Mouse (Mus musculus) Patski (cell line): Measurements from ENCODE around the gene Pdgfd. TPM values are rescaled to one million over a fixed set of nuclear protein-coding genes. Genes with fewer than 3 reads are reported as not detected.

ENCODE experiments used
- ATAC-seq: fragments of 100-300 bp; one replicate; pipeline ENCODE4 v1.8.0; 2021
- CTCF ChIA-PET: fragments of 350-600 bp; sonication (Branson Sonifier 250); formaldehyde crosslinking; loops from one replicate; lab custom pipeline; 2022; ENCODE audit warnings: inconsistent platforms; lab: Charles Lee
- POLR2A ChIA-PET: fragments of 350-600 bp; sonication (Branson Sonifier 250); formaldehyde crosslinking; loops from one replicate; lab custom pipeline; 2022; ENCODE audit warnings: antibody characterized with exemption, inconsistent platforms; lab: Charles Lee
- DNase-seq: peaks from one replicate; pipeline ENCODE4 v3.0.0-alpha.2; 2011; ENCODE audit warnings: low read depth, low spot score
- H3K27me3 ChIP-seq: fragments of 371-371 bp; one replicate; pipeline ENCODE4 v1.5.1; 2021
- CTCF ChIP-seq: fragments of 100-300 bp; IDR thresholded peaks from one replicate; pipeline ENCODE4 v1.5.1; 2021
- in situ Hi-C: fragments of 300-500 bp; cut with MboI; formaldehyde crosslinking; loops from 3 replicates; pipeline ENCODE4 v1.11.1; 2018; ENCODE audit warnings: low pct_unique_long_range_greater_than_20kb, mixed read lengths
- polyA plus RNA-seq: library from polyadenylated mRNA; unstranded; gene quantifications from one replicate; pipeline ENCODE4 v1.2.3, GENCODE M21; 2021

Pdgfd gene
- polyA plus RNA-seq, 1 experiment from 2014 or later: 0.12 TPM

DNA sequence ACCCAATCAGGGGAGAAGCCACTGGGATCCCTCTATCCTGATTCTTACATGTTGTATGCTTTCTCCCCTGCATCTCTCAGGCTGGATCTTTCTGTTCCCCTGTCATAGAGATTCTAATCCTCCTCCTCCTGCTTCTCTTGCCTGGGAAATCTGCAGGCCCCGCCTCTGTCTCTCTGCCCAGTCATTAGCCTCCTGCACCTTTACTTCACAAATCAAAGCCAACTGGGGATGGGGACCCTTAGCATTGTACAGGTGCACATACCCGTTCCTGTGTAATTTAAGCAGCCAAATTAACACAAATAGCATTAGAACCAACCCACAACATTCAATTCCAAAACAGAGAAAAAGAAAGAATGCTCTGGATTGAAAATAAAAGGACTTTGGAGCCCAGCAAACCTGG is 176.1 kb downstream of the Pdgfd start:
- H3K27me3 ChIP-seq: no peaks in the 10 kb centered on the region
- ChIA-PET CTCF (interaction anchor here (0.8 kb wide), 1 partner anchor 16 kb away, joined by 3 read pairs; no protein-coding TSS in a partner anchor), POLR2A (no interaction called here)
- ATAC-seq: no peak
- DNase-seq: no peak
- in situ Hi-C loops: no loop called here
- no peak for TF ChIP-seq CTCF

DNA sequence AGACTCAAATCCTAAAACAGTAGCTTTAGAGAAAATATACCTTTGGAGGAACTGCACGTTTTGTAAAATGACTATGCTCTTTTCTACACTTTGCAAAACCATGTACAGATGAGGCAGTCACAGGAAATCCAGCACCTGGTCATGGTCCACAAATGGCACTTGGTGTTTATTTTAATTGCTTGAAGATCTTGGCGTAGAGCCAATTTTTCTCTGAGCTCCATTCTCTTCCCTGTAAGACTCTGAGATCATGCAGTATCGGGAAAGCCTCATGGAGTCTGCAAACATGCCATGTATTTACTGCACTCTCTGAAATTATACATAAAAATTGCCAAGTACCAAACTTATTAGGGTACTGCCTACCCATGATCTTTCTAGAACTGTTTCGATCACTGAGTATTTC is 176.5 kb downstream of the Pdgfd start:
- H3K27me3 ChIP-seq: no peaks in the 10 kb centered on the region
- ATAC-seq (no peak), DNase-seq (no peak)
- POLR2A ChIA-PET: no interaction called here
- in situ Hi-C loops: no loop called here
- no peak for TF ChIP-seq CTCF
- CTCF ChIA-PET: interaction anchor here (0.8 kb wide), 1 partner anchor 16 kb away, joined by 3 read pairs; no protein-coding TSS in a partner anchor

DNA sequence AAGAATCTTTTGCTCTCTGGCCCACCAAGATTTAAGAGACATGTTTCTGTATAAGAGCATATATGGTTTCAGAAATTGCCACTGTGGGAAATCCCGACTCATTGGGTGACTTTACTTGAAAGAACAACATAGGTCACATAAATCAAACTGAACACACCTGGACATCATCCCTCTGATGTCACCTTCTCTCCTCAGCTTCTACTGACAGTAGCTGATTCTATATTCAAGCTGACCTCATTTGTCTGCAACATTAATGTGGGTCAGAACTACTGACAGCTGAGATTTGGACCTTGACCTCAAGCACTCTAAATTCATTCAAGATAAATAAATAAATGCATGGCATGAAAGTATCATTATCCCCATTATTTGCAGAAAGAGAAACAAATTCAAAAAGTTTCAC is 177.0 kb downstream of the Pdgfd start:
- in situ Hi-C loops: no loop called here
- POLR2A ChIA-PET: no interaction called here

DNA sequence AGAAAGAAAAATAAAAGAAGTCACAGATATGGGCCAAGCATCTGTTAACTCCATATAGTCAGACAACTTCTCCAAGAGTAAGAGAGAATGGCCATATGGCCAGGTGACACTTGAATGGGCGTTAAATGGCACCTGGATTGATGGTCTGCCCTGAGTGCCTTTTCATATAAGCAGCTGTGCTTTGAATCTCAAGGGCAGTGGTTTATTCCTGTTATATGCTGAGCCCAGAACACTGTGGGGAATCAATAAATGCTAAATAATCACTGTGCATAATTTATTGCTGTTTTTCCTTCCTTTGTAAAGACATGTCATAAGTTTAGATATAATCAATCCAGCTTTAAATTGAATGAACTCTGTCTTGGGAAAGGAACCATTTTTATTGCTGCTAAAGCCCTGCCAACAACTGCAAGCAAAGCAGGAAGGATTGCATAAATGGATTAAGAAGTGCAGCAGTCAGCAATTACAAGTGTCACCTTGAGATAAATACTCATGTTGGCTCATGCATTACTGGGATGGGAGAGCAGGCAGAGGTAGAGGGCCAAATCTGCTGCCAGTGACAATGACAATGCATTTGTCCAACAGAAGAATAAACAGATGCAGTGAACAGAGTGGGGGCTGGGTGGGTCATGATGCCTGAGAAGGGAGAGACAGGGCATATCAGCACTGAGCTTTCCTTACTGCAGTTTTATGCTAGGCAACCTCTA is 185.0 kb downstream of the Pdgfd start:
- no peaks in the 10 kb centered on the region for H3K27me3 ChIP-seq
- ChIA-PET CTCF (interaction anchor here (0.7 to 1.7 kb wide), 2 partner anchors 10 to 31 kb away, joined by 3 to 4 read pairs; no protein-coding TSS in a partner anchor), POLR2A (no interaction called here)
- DNase-seq (no peak), ATAC-seq (no peak)
- in situ Hi-C loops: no loop called here
- TF ChIP-seq CTCF: no peak

More for the DNA sequence above, 177.0 kb downstream of the Pdgfd start:
- TF ChIP-seq CTCF: no peak
- DNase-seq: no peak
- no peak for ATAC-seq
- CTCF ChIA-PET: interaction anchor here (0.8 kb wide), 1 partner anchor 15 kb away, joined by 3 read pairs; no protein-coding TSS in a partner anchor
- no peaks in the 10 kb centered on the region for H3K27me3 ChIP-seq

DNA sequence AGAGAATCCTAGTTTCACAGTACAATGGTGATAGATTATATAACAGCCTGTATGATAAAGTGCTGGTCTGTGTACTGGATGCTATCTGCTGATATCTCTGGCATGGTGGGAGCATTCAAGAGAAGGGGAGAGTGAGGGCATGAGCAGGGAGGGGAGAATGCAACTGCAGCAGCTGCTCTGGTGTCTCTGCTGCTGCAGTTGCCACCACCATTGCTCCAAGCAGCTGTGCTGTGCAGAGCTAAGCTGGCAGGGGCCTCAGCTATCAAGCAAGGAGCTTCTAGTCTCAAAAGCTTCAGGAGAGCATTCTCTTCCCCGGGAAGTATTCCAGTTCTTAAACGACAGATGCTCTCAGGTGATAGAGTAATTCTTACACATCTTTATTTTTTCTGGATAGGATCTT is 192.4 kb downstream of the Pdgfd start:
- ChIA-PET POLR2A (no interaction called here), CTCF (interaction anchor here (0.6 kb wide), 1 partner anchor 16 kb away, joined by 3 read pairs; no protein-coding TSS in a partner anchor)
- no peak for ATAC-seq
- DNase-seq: no peak
- in situ Hi-C loops: no loop called here
- no peak for TF ChIP-seq CTCF
- H3K27me3 ChIP-seq: no peaks in the 10 kb centered on the region

DNA sequence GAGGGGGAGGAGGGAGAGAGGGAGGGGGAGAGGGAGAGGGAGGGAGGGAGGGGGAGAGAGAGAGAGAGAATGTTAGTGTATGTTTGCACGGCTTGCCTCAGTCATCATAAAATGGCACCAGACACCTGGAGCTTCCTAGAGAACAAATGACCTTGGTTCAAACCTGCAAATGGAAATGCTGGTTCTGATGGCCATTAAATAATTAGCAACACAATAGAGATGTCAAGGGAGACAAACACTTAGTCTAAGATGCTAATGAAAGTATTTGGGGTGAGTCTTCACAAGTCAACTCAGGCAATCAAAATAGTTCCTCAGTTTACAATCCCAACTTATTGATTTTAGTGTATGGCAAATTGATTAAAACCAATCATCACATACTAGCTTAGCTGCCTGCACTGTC is 198.2 kb downstream of the Pdgfd start:
- DNase-seq (no peak), ATAC-seq (no peak)
- no peak for TF ChIP-seq CTCF
- no peaks in the 10 kb centered on the region for H3K27me3 ChIP-seq
- CTCF ChIA-PET: no interaction called here
- in situ Hi-C loops: no loop called here
- POLR2A ChIA-PET: no interaction called here

DNA sequence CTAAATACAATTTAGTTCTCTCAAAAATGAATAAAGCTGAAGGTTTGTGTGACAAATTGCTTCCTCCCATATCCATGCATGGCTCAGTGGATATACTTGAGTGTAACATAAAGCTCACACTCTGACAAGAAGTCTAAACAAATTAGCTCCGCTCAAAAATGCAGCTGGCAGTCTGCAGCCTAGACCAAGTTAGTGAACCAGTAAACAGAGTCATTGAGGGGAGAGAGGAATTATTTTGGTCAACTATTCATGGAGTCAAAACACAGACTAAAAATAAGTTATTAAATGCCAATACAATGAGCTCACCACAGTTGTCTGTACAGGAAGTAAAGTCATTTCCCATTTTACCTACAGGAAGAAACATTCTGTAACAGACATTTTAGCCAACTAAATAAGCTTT is 233.4 kb downstream of the Pdgfd start:
- no peak for TF ChIP-seq CTCF
- DNase-seq: peak; percentile 30
- ChIA-PET CTCF (interaction anchor here (0.9 to 1.2 kb wide), 2 partner anchors 43 to 54 kb away, joined by 3 read pairs; no protein-coding TSS in a partner anchor), POLR2A (interaction anchor here (0.8 kb wide), 1 partner anchor 264 kb away, joined by 3 read pairs; no protein-coding TSS in a partner anchor)
- ATAC-seq: peak; percentile 76
- in situ Hi-C loops: no loop called here
- H3K27me3 ChIP-seq: no peaks in the 10 kb centered on the region

DNA sequence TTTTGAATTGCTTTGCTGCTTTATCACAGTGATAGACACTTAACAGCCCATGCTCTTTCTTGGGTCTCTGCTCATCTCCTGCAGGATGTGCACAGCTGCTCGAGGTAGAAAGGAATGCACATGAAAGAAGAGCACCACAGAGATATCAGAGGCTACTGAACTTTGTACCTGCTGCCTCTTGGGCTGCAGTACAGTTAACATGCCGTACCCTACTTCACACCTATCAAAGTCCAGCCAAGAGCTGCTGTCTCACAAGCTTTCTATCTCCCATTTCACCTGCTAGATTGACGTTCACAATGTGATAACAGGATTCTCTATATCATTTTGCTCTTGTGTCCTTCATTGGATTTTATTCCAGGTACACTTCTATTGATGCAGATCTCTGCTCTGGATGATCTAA is 238.2 kb downstream of the Pdgfd start:
- in situ Hi-C loops: no loop called here
- POLR2A ChIA-PET: no interaction called here
- ATAC-seq: no peak
- DNase-seq: no peak
- CTCF ChIA-PET: interaction anchor here (1.1 to 1.6 kb wide), 2 partner anchors 10 to 12 kb away, joined by 3 to 5 read pairs; no protein-coding TSS in a partner anchor
- no peaks in the 10 kb centered on the region for H3K27me3 ChIP-seq
- TF ChIP-seq CTCF: no peak

DNA sequence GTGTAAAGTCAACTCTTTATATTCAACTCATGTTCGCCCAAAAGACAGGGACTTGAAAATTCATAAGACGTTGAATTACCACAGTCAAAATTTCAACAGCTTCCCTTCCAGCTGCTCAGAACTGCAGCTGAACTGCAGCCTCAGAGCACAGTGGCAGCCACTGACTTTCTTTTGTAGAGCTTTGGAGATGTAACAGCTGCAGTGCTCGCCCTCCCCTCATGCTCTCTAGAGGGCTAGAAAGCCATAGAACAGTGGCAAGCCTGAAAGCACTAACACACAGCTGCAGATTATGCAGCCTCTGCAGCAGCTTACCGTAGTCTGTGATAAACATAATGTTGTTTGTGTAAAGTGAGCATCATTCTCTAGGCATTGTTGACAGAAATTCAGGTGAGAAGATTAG is 239.6 kb downstream of the Pdgfd start:
- POLR2A ChIA-PET: no interaction called here
- no peak for DNase-seq
- in situ Hi-C loops: no loop called here
- no peak for ATAC-seq
- TF ChIP-seq CTCF: no peak
- no peaks in the 10 kb centered on the region for H3K27me3 ChIP-seq
- CTCF ChIA-PET: interaction anchor here (1.2 kb wide), 1 partner anchor 14 kb away, joined by 3 read pairs; no protein-coding TSS in a partner anchor

DNA sequence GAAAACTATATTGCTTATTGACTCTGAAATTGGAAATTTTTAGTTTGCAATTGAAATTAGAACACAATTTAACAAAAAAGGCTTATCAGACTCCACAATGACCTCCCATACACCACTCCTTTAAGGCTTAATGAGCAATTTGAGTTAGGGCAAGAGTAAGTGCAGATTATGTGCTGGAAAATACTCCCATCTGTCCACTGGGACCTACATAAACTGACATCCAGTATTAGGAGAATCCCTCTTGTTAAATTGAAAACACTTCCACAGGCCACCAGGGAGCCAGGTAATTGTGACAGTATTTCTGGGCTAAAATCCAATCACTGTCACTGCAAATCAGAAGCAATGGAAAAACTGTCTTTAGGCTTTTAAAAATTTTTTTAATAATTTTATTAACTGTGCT is 256.2 kb downstream of the Pdgfd start:
- DNase-seq (no peak), ATAC-seq (no peak)
- no peak for TF ChIP-seq CTCF
- CTCF ChIA-PET: no interaction called here
- POLR2A ChIA-PET: interaction anchor here (0.6 kb wide), 1 partner anchor 533 kb away, joined by 3 read pairs; no protein-coding TSS in a partner anchor
- in situ Hi-C loops: no loop called here
- no peaks in the 10 kb centered on the region for H3K27me3 ChIP-seq

Other genes with a start within 250 kb of the Pdgfd start
- 0.49 TPM for gene Ddi1, start 101.3 kb downstream of the Pdgfd start, polyA plus RNA-seq